Comparison of ENCODE assay signal across 24 mouse cellular contexts in genomic region chr10:50915607-50916006, GRCm38 (mm10). TPM values are rescaled to one million over a fixed set of nuclear protein-coding genes. Genes with fewer than 3 reads are reported as not detected.
DNase-seq lines count a peak whose midpoint lies in the region; ATAC-seq and TF ChIP-seq lines count a peak whose summit lies in the region.
"Had no signal": no experiment of that assay in that cellular context is flagged by ENCODE, and none has a peak within 500 bp of the region (broad histone marks: within the 10 kb centered on the region; RNA-seq: fewer than 3 reads in every experiment).

No protein-coding gene starts in this region.

- no peak for DNase-seq in forebrain, postnatal 0 days
- DNase-seq in lung, embryonic 14.5 days: no peak
- DNase-seq in lung, postnatal 4 days: no peak
- DNase-seq in ES-CJ7 (ENCODE audit: low read depth, low spot score): peak; percentile 48
- no peak for DNase-seq in layer of hippocampus, postnatal 10 days (ENCODE audit: low spot score in 2 of 2)
- DNase-seq: adrenal gland, adult 2 months; cerebellum, adult 2 months; heart, adult 11 months; heart, postnatal 10 days; kidney, adult 8-10 months; retina, postnatal 1 day; thymus, postnatal 25 days had no signal

- WGBS in forebrain, postnatal 0 days: 48% methylated on average over 2 of the region's 2 CpGs
- WGBS in forebrain, embryonic 15.5 days: 57% methylated on average over 2 of the region's 2 CpGs
- WGBS in lung, embryonic 14.5 days: 47% methylated on average over 2 of the region's 2 CpGs

- no peak overlapping the region for H3K4me2 ChIP-seq in forebrain, postnatal 0 days (ENCODE audit: low read depth)
- H3K4me2 ChIP-seq in forebrain, embryonic 15.5 days (replicated peaks): no peak overlapping the region
- H3K4me2 ChIP-seq in lung, embryonic 14.5 days: no peak overlapping the region
- H3K4me2 ChIP-seq: forebrain, embryonic 12.5 days; limb, embryonic 13.5 days; neural tube, embryonic 13.5 days; stomach, embryonic 15.5 days had no signal

- no peak overlapping the region for H3K4me3 ChIP-seq in forebrain, postnatal 0 days (ENCODE audit: low read depth, low read length)
- no peak overlapping the region for H3K4me3 ChIP-seq in forebrain, embryonic 15.5 days
- no peak overlapping the region for H3K4me3 ChIP-seq in lung, embryonic 14.5 days (ENCODE audit: low read depth, low read length)
- H3K4me3 ChIP-seq in embryonic fibroblast, embryonic 13.5 days (ENCODE audit: insufficient read depth, low read length): no peak overlapping the region
- H3K4me3 ChIP-seq: forebrain, embryonic 12.5 days; limb, embryonic 13.5 days; neural tube, embryonic 13.5 days; stomach, embryonic 15.5 days had no signal

- no peaks in the 10 kb centered on the region for H3K9me3 ChIP-seq in forebrain, postnatal 0 days (ENCODE audit: low read length)
- H3K9me3 ChIP-seq in forebrain, embryonic 15.5 days: no peaks in the 10 kb centered on the region
- no peaks in the 10 kb centered on the region for H3K9me3 ChIP-seq in lung, embryonic 14.5 days (ENCODE audit: low read depth, low read length)
- H3K9me3 ChIP-seq: forebrain, embryonic 12.5 days; limb, embryonic 13.5 days; neural tube, embryonic 13.5 days; stomach, embryonic 15.5 days had no signal

- TF ChIP-seq POLR2A in embryonic fibroblast, embryonic 13.5 days (IDR thresholded peaks at IDR 0.05; ENCODE audit: low read depth, low read length): no peak

- H3K27me3 ChIP-seq in forebrain, postnatal 0 days (ENCODE audit: insufficient read depth, low read length): peaks cover 20% of the 10 kb centered on the region
- peaks cover 21% of the 10 kb centered on the region for H3K27me3 ChIP-seq in forebrain, embryonic 15.5 days
- peaks cover 15% of the 10 kb centered on the region for H3K27me3 ChIP-seq in lung, embryonic 14.5 days (ENCODE audit: insufficient read depth, low read length)

- no peaks in the 10 kb centered on the region for H3K36me3 ChIP-seq in forebrain, postnatal 0 days (ENCODE audit: insufficient read depth)
- no peaks in the 10 kb centered on the region for H3K36me3 ChIP-seq in forebrain, embryonic 15.5 days
- H3K36me3 ChIP-seq in lung, embryonic 14.5 days (ENCODE audit: insufficient read depth): no peaks in the 10 kb centered on the region
- H3K36me3 ChIP-seq: forebrain, embryonic 12.5 days; limb, embryonic 13.5 days; neural tube, embryonic 13.5 days; stomach, embryonic 15.5 days had no signal

- H3K9ac ChIP-seq in forebrain, postnatal 0 days: no peak overlapping the region
- no peak overlapping the region for H3K9ac ChIP-seq in forebrain, embryonic 15.5 days (replicated peaks)
- H3K9ac ChIP-seq in lung, embryonic 14.5 days: no peak overlapping the region
- H3K9ac ChIP-seq: forebrain, embryonic 12.5 days; limb, embryonic 13.5 days; neural tube, embryonic 13.5 days; stomach, embryonic 15.5 days had no signal

- no peak for ATAC-seq in forebrain, postnatal 0 days
- no peak for ATAC-seq in forebrain, embryonic 15.5 days (replicated peaks)
- no peak for ATAC-seq in lung, embryonic 14.5 days (ENCODE audit: insufficient read depth)
- no peak for ATAC-seq in erythroblast, adult 5-6 weeks (replicated peaks; ENCODE audit: low FRiP score, poor library complexity, severe bottlenecking)
- ATAC-seq: hindbrain, embryonic 16.5 days had no signal

- 0 out of 2 replicates have a peak, but pooled peaks have one; percentile 25 for TF ChIP-seq CTCF in forebrain, postnatal 0 days (IDR thresholded peaks at IDR 0.05; ENCODE audit: low read depth)
- peak; percentile 41; the same call in 1 of the 2 replicates for TF ChIP-seq CTCF in lung, embryonic 14.5 days (IDR thresholded peaks at IDR 0.05; ENCODE audit: low read depth)
- peak; percentile 18; the same call in 1 of the 2 replicates for TF ChIP-seq CTCF in embryonic fibroblast, embryonic 13.5 days (IDR thresholded peaks at IDR 0.05; ENCODE audit: borderline replicate concordance, insufficient read depth, low read length)

- H3K4me1 ChIP-seq in forebrain, postnatal 0 days (ENCODE audit: insufficient read depth): peaks cover 5% of the 10 kb centered on the region
- peaks cover 5% of the 10 kb centered on the region for H3K4me1 ChIP-seq in forebrain, embryonic 15.5 days
- H3K4me1 ChIP-seq in lung, embryonic 14.5 days (ENCODE audit: insufficient read depth): no peaks in the 10 kb centered on the region
- no peaks in the 10 kb centered on the region for H3K4me1 ChIP-seq in embryonic fibroblast, embryonic 13.5 days (ENCODE audit: control insufficient read depth, insufficient read depth, low read length)

- H3K27ac ChIP-seq in forebrain, postnatal 0 days (ENCODE audit: low read depth, low read length): no peak overlapping the region
- no peak overlapping the region for H3K27ac ChIP-seq in forebrain, embryonic 15.5 days (replicated peaks)
- no peak overlapping the region for H3K27ac ChIP-seq in lung, embryonic 14.5 days (ENCODE audit: low read depth)
- H3K27ac ChIP-seq in embryonic fibroblast, embryonic 13.5 days (ENCODE audit: insufficient read depth, low read length): no peak overlapping the region
- H3K27ac ChIP-seq: forebrain, embryonic 12.5 days; limb, embryonic 13.5 days; neural tube, embryonic 13.5 days; stomach, embryonic 15.5 days had no signal

RNA-seq across cellular contexts. Expression of gene Sim1, which starts 21.1 kb away (rescaled TPM):
- total RNA-seq in forebrain, postnatal 0 days (2014; rRNA removed): 2.6 and 8.4 TPM in 2 replicates
- polyA plus RNA-seq in forebrain, postnatal 0 days (2015; fragmentation: Nextera tagmentation; extraction: Ambion mirVana): 0.19 and 0.50 TPM in 2 replicates
- polyA plus RNA-seq in forebrain, embryonic 15.5 days (2015; fragmentation: Nextera tagmentation; extraction: Ambion mirVana): 0.64 and 1.8 TPM in 2 replicates
- 0.04 and 0.05 TPM in 2 replicates for polyA plus RNA-seq in lung, embryonic 14.5 days (2014; fragmentation: Nextera tagmentation; extraction: Ambion mirVana)
- polyA plus RNA-seq in embryonic fibroblast, embryonic 13.5 days (2011; ENCODE audit: insufficient read length, low read depth, missing spikeins): 0.65 and 3.0 TPM in 2 replicates
- 0.42 TPM in 1 of 2 replicates, not detected in the other for total RNA-seq in erythroblast, adult 5-6 weeks (2015; ENCODE audit: low replicate concordance)
- not detected in 2 replicates for total RNA-seq in erythroblast, adult 5-6 weeks (2017; ENCODE audit: low replicate concordance)
- total RNA-seq in layer of hippocampus, postnatal 10 days (2021): not detected
- total RNA-seq: adrenal gland, adult 2 months; heart, postnatal 10 days; layer of hippocampus, adult 8-10 months had no signal
- polyA plus RNA-seq: adrenal gland, adult 2 months; C2C12; cerebellum, adult 2 months; liver, embryonic 16.5 days; small intestine, adult 2 months had no signal
